ENCODE assay signal across 11 mouse cellular contexts in genomic region chr8:119021478-119021877, GRCm38 (mm10).
"Had no signal": no experiment of that assay in that cellular context is flagged by ENCODE, and none has a peak within 500 bp of the region (broad histone marks: within the 10 kb centered on the region; RNA-seq: fewer than 3 reads in every experiment).

No protein-coding gene starts in this region.

- DNase-seq: kidney, postnatal 14 days; left cerebral cortex, postnatal 4 days; lung, adult 2 months; lung, postnatal 36 days; thymus, adult 2 months; thymus, postnatal 25 days had no signal

- H3K27me3 ChIP-seq: kidney, embryonic 15.5 days; liver, embryonic 15.5 days; stomach, embryonic 15.5 days had no signal

- H3K4me1 ChIP-seq: kidney, embryonic 15.5 days; liver, embryonic 15.5 days; stomach, embryonic 15.5 days had no signal

- ATAC-seq: lung, postnatal 0 days had no signal

- H3K9ac ChIP-seq: kidney, embryonic 15.5 days; limb, embryonic 13.5 days; liver, embryonic 15.5 days; stomach, embryonic 15.5 days had no signal

- H3K4me3 ChIP-seq: kidney, embryonic 15.5 days; limb, embryonic 13.5 days; liver, embryonic 15.5 days; stomach, embryonic 15.5 days had no signal

- H3K4me2 ChIP-seq: kidney, embryonic 15.5 days; limb, embryonic 13.5 days; liver, embryonic 15.5 days; stomach, embryonic 15.5 days had no signal

- H3K36me3 ChIP-seq: kidney, embryonic 15.5 days; limb, embryonic 13.5 days; liver, embryonic 15.5 days; stomach, embryonic 15.5 days had no signal

- H3K27ac ChIP-seq: kidney, embryonic 15.5 days; limb, embryonic 13.5 days; liver, embryonic 15.5 days; stomach, embryonic 15.5 days had no signal

- H3K9me3 ChIP-seq: kidney, embryonic 15.5 days; liver, embryonic 15.5 days; stomach, embryonic 15.5 days had no signal
